Mouse (Mus musculus): ENCODE measurements around the gene Gm49358. TPM values are rescaled to one million over a fixed set of nuclear protein-coding genes. Genes with fewer than 3 reads are reported as not detected.

Gene Gm49358
- total and polyA plus RNA-seq, 2 experiments from 2014 or later: 4.2 TPM; not detected in 1

- WGBS: 70% methylated on average over 9 of the region's 9 CpGs
These were observed 46.2 kb downstream of the Gm49358 start for GRCm38 (mm10) chr10:86810000-86810399.

GRCm38 (mm10) chr10:86810612-86811011 is 46.8 kb downstream of the Gm49358 start:
- H3K4me2 ChIP-seq (ENCODE audit: low read depth, low read length): no peak overlapping the region
- H3K4me1 ChIP-seq (ENCODE audit: insufficient read depth, low read length): no peaks in the 10 kb centered on the region
- DNase-seq (ENCODE audit: low spot score) (no peak), ATAC-seq (no peak)
- H3K4me3 ChIP-seq (ENCODE audit: low read length): no peak overlapping the region
- TF ChIP-seq CTCF (IDR thresholded peaks at IDR 0.05; ENCODE audit: low read depth): no peak
- H3K9me3 ChIP-seq (ENCODE audit: low read length): no peaks in the 10 kb centered on the region
- H3K9ac ChIP-seq (replicated peaks; ENCODE audit: low read length): no peak overlapping the region
- WGBS: 91% methylated on average over 5 of the region's 5 CpGs
- no peak overlapping the region for H3K27ac ChIP-seq
- peaks cover 13% of the 10 kb centered on the region; the same call in 1 of the 2 replicates for H3K36me3 ChIP-seq (ENCODE audit: insufficient read depth, low read length)
- no peaks in the 10 kb centered on the region for H3K27me3 ChIP-seq (ENCODE audit: insufficient read depth, low read length)

More at GRCm38 (mm10) chr10:86810000-86810399, 46.2 kb downstream of the Gm49358 start:
- Histone ChIP-seq H3K36me3 (ENCODE audit: insufficient read depth, low read length) (peaks cover 13% of the 10 kb centered on the region; the same call in 1 of the 2 replicates), H3K9me3 (ENCODE audit: low read length) (no peaks in the 10 kb centered on the region), H3K4me3 (ENCODE audit: low read length) (no peak overlapping the region), H3K4me2 (ENCODE audit: low read depth, low read length) (no peak overlapping the region), H3K27me3 (ENCODE audit: insufficient read depth, low read length) (no peaks in the 10 kb centered on the region), H3K4me1 (ENCODE audit: insufficient read depth, low read length) (no peaks in the 10 kb centered on the region), H3K27ac (no peak overlapping the region), H3K9ac (replicated peaks; ENCODE audit: low read length) (no peak overlapping the region)
- DNase-seq (ENCODE audit: low spot score): no peak
- no peak for TF ChIP-seq CTCF (IDR thresholded peaks at IDR 0.05; ENCODE audit: low read depth)
- ATAC-seq: no peak

GRCm38 (mm10) chr10:86814292-86815131 is 50.7 kb downstream of the Gm49358 start:
- no peak for TF ChIP-seq CTCF (IDR thresholded peaks at IDR 0.05; ENCODE audit: low read depth)
- Histone ChIP-seq H3K9ac (replicated peaks; ENCODE audit: low read length) (no peak overlapping the region), H3K36me3 (ENCODE audit: insufficient read depth, low read length) (peaks cover 17% of the 10 kb centered on the region; the same call in 1 of the 2 replicates), H3K4me3 (ENCODE audit: low read length) (no peak overlapping the region), H3K4me1 (ENCODE audit: insufficient read depth, low read length) (peaks cover 3% of the 10 kb centered on the region; the same call in 1 of the 2 replicates), H3K27me3 (ENCODE audit: insufficient read depth, low read length) (no peaks in the 10 kb centered on the region), H3K4me2 (ENCODE audit: low read depth, low read length) (no peak overlapping the region), H3K27ac (no peak overlapping the region), H3K9me3 (ENCODE audit: low read length) (no peaks in the 10 kb centered on the region)
- DNase-seq (ENCODE audit: low spot score) (no peak), ATAC-seq (no peak)
- 76% methylated on average over 19 of the region's 19 CpGs for WGBS

- no peak for TF ChIP-seq CTCF (IDR thresholded peaks at IDR 0.05; ENCODE audit: low read depth)
These were observed 51.4 kb downstream of the Gm49358 start for GRCm38 (mm10) chr10:86815133-86815532.

GRCm38 (mm10) chr10:86819649-86820165 is 55.9 kb downstream of the Gm49358 start:
- Histone ChIP-seq H3K36me3 (ENCODE audit: insufficient read depth, low read length) (peaks cover 18% of the 10 kb centered on the region; the same call in 1 of the 2 replicates), H3K9me3 (ENCODE audit: low read length) (no peaks in the 10 kb centered on the region), H3K4me1 (ENCODE audit: insufficient read depth, low read length) (peaks cover 6% of the 10 kb centered on the region; the same call in 1 of the 2 replicates), H3K27ac (peak overlapping the region; percentile 73), H3K9ac (replicated peaks; ENCODE audit: low read length) (no peak overlapping the region), H3K4me2 (ENCODE audit: low read depth, low read length) (peak overlapping the region; percentile 6; the same call in 1 of the 2 replicates), H3K27me3 (ENCODE audit: insufficient read depth, low read length) (no peaks in the 10 kb centered on the region), H3K4me3 (ENCODE audit: low read length) (no peak overlapping the region)
- peak; percentile 52 for TF ChIP-seq CTCF (IDR thresholded peaks at IDR 0.05; ENCODE audit: low read depth)
- peak; percentile 96 for ATAC-seq
- DNase-seq (ENCODE audit: low spot score): peak; percentile 86
- 18% methylated on average over 8 of the region's 8 CpGs for WGBS

More at GRCm38 (mm10) chr10:86815133-86815532, 51.4 kb downstream of the Gm49358 start:
- Histone ChIP-seq H3K9ac (replicated peaks; ENCODE audit: low read length) (no peak overlapping the region), H3K27ac (no peak overlapping the region), H3K4me1 (ENCODE audit: insufficient read depth, low read length) (peaks cover 6% of the 10 kb centered on the region; the same call in 1 of the 2 replicates), H3K4me3 (ENCODE audit: low read length) (no peak overlapping the region), H3K36me3 (ENCODE audit: insufficient read depth, low read length) (peaks cover 17% of the 10 kb centered on the region; the same call in 1 of the 2 replicates), H3K9me3 (ENCODE audit: low read length) (no peaks in the 10 kb centered on the region), H3K4me2 (ENCODE audit: low read depth, low read length) (no peak overlapping the region), H3K27me3 (ENCODE audit: insufficient read depth, low read length) (no peaks in the 10 kb centered on the region)
- WGBS: 81% methylated on average over 7 of the region's 7 CpGs
- DNase-seq (ENCODE audit: low spot score) (no peak), ATAC-seq (no peak)

- no peak for TF ChIP-seq CTCF (IDR thresholded peaks at IDR 0.05; ENCODE audit: low read depth)
- Histone ChIP-seq H3K36me3 (ENCODE audit: insufficient read depth, low read length) (peaks cover 22% of the 10 kb centered on the region; the same call in 1 of the 2 replicates), H3K27me3 (ENCODE audit: insufficient read depth, low read length) (no peaks in the 10 kb centered on the region), H3K9me3 (ENCODE audit: low read length) (no peaks in the 10 kb centered on the region), H3K4me3 (ENCODE audit: low read length) (no peak overlapping the region), H3K9ac (replicated peaks; ENCODE audit: low read length) (no peak overlapping the region), H3K4me2 (ENCODE audit: low read depth, low read length) (no peak overlapping the region), H3K4me1 (ENCODE audit: insufficient read depth, low read length) (peaks cover 6% of the 10 kb centered on the region; the same call in 1 of the 2 replicates), H3K27ac (no peak overlapping the region)
- WGBS: 94% methylated on average over 7 of the region's 7 CpGs
- DNase-seq (ENCODE audit: low spot score) (no peak), ATAC-seq (no peak)
These were observed 57.2 kb downstream of the Gm49358 start for GRCm38 (mm10) chr10:86821014-86821413.

Data from hindbrain, postnatal 0 days (tissue).